Mouse (Mus musculus): ENCODE measurements around the gene Dynlt1a. TPM values are rescaled to one million over a fixed set of nuclear protein-coding genes. Genes with fewer than 3 reads are reported as not detected.
A peak's percentile ranks its signal among the peaks of the same experiment; 100 is the strongest.
"Not testable (repeated sequence)": the region's sequence is repeated elsewhere in the genome, so short reads cannot be mapped to it uniquely, and the experiment has no call there.

The Dynlt1a gene
- total RNA-seq (2021), result under 1 TPM; 0.87 to 0.99 TPM
- long read RNA-seq, experiment 1, partial matches to known transcripts, result 0 of 4 reads
- long read RNA-seq, experiment 1, other reads (novel, unspliced or antisense), result 2 of 4 reads
- long read RNA-seq, experiment 2, partial matches to known transcripts, result 0 of 2 reads
- long read RNA-seq, experiment 2, other reads (novel, unspliced or antisense), result 1 of 2 reads

GRCm38 (mm10) chr17:6317339-6317985, at the start of gene Dynlt1a:
Gene Dynlt1a, minus strand, starts transcription at chr17:6317500.
- peak; percentile 96 to 98 for DNase-seq

DNA sequence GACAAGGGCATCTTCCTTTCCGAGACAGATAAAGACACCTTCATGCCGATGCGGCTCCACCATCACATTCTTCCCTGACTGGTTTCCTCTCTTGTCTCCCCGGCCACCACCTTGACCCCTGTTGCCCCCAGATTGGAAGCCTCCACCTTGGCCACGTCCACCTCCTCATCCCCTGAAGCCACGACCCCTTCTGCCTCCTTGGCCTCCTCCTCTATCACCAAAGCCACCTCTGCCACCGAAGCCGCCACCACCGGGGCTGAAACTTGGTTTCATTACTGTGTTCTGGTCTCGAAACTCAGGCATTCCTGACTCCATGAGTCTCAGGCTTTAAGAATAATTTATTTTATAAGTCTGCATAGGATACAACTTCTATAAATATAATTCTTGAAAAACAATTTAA, 38.0 kb upstream of the Dynlt1a start:
- DNase-seq, result not testable (repeated sequence)

DNA sequence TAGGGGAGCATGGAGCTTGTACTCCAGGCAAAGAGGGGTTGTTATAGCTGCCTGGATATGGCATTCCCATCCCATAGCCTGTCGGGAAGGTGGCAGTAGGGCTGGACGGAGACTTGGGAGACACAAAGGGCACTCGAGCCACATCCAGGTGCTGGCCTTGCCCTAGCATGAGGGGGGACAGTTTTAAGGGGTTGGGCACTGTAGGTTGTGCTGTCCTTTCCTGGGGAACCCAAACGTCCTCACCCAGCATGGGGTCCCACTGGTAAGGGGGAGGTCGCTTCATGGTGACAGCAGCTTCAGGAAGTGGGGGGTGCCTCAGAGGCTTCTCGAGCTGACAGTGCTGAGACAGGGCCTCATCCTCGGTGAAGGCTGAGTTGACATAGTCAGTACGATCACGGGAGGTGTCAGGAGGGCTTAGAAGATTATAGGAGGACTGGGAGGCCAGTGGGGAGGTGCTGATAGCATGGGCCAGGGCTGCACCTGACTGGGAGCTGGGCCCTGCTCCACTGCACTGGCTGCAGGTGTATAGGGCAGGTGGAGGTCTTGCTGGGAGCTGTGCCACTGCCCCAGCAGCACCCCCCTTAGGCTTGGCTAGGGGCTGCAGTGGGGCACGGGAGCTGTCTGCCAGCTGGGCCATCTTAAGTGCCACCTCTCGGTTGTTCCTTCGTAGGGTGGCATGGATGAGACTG, 25.4 kb upstream of the Dynlt1a start:
- not testable (repeated sequence) for DNase-seq

- not testable (repeated sequence) for DNase-seq
Observed at GRCm38 (mm10) chr17:6328997-6329396, 11.7 kb upstream of the Dynlt1a start.

DNA sequence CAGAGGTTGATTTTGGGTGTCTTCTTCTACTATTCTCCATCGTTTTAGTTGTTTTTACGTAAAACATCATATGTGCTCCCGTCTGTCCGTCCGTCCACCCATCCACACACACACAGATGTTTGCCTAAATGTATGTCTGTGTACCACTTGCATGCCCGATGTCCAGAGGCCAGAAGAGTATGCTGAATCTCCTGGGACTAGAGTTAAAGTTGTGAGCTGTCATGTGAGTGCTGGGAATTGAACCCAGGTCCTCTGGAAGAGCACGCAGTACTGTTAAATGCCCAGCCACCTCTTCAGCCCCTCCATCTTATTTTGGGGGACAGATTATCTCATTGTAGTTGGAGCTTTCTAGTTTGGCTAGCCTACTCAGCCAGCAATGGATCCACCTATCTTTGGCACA, 10.3 kb upstream of the Dynlt1a start:
- not testable (repeated sequence) for DNase-seq

- not testable (repeated sequence) for DNase-seq
Observed at GRCm38 (mm10) chr17:6325543-6325942, 8.2 kb upstream of the Dynlt1a start.

DNA sequence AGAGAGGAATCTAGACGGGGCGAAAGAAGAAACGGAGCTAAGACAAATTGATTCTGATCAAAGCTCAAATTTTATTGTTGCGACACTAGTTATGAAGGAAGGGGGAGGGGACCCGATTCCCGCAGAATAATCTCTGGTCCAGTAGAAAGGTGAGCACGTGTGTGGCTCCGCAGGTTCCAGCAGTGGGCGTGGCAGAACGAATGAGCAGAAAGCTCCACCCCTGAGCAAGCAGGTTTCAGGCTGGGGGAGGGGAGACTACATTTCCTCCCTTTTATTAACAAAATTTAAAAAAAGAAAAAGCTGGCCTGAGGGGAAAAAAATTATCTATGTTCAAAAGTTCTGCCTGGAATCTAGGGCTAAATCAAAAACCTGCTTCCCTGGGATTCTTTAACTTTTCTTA, 7.7 kb upstream of the Dynlt1a start:
- not testable (repeated sequence) for DNase-seq

DNA sequence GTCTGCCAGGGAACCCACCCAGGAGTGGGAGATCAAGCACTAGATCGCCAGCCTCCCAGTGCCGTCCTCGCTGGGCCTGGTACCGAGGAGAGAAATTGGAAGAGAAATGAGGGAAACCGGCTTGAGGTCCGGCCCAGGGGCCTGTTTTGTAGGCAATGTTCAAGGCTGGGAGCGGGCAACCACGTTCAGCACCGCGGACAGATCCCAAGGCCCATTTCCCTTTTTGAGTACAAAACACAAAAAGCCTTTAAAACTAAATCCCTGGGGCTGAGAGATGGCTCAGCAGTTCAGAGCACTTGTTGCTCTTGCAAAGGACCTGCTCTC, 4.4 kb upstream of the Dynlt1a start:
- DNase-seq, result not testable (repeated sequence)

DNA sequence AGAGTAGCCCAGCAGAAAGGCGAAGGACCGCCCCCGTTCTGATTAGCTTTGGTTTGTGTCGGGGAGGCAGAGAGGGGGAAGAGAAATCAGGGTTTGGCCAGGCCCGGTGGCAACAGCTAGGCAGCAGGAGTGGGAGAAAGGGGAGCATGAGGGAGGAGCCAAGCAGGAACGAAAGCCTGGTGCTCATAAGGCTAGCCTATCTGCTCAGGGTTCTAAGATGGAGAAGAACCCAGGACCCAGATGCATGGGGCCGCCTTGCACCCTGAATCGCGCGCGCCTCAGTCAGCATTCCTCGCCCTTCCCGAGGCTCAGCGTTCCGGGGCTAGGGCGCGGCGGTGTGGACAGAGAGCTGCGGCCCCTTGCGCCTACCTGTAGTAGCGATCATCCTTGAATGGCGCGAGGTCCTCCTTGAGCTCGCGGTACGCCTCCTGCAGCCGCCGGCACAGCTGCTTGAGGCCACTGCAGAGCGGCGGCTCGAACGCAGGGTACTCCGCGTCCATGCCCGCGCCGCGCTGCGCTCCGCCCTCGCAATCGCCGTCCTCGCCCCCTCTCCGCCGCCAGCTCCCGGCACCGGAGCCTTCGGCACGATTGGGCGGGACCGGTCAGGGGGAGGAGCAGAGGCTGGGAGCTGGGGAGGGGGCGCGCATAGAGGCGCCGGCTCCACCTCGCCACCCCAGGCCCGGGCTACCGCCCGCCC, 3.9 kb upstream of the Dynlt1a start:
- not testable (repeated sequence) for DNase-seq

- peak; percentile 58 to 72 for DNase-seq
Observed at GRCm38 (mm10) chr17:6316379-6317126, 747 bp downstream of the Dynlt1a start.

DNA sequence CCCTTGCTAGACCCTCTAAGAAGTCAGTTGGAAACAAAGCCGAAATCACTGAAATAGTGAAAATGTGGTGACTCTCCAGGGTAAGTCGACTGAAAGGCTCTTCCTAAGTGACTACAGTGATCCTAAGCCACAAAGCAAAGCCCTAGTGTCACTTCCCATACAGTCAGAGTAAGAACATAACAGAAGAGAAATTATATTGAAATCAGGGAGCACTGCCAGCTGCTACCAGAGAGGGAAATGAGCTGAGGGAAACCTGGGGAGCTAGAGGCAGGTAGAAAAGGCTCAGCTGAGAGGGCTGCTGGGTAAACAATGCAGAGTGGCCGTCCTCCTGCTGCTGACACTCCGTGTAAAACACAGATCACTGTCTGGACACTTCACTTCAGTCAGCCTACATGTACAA, 1.6 kb downstream of the Dynlt1a start:
- peak in 1 of 2 experiments; percentile 42 for DNase-seq

GRCm38 (mm10) chr17:6314493-6314892, 2.8 kb downstream of the Dynlt1a start:
- DNase-seq, result peak in 1 of 2 experiments; percentile 15

DNA sequence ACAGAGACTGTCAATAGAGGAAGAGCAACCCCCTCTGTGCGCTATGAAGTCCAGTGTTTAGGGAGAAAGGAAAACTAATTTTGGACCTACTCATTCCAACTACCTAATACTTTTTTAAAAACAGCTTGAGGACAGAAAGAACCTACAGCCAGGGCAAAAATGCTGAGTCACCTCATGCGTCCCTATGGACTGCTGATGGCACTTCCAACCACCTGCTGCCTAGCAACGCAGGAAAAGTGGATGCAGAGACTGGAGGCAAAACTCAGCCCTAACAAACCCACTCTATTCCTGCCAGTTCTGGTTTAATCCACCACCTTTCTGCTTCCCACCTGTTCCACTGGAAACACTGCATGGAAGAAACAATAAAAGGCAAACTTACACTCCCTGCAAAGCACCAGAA, 4.5 kb downstream of the Dynlt1a start:
- DNase-seq, result not testable (repeated sequence)

GRCm38 (mm10) chr17:6311716-6312115, 5.6 kb downstream of the Dynlt1a start:
- not testable (repeated sequence) for DNase-seq

DNA sequence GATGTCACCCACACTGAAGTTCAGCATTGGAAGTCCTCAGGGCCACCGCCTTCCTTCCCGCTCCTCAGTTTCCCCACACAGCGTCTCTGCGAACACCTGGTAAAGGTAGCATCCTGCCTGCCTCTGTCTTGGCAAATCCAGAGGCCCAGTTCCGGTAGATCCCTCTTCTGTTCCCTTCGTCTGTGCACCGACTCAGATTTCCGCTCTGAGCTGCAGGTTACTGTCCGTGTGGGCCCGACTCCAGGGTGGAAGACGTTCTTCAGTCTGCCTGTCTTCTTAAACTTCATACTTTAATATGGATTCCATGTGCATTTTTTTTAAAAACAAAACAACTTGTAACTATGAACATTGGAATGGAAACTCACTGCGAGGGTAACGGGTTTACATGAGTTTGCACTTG, 10.8 kb downstream of the Dynlt1a start:
- not testable (repeated sequence) for DNase-seq

- not testable (repeated sequence) for DNase-seq
Observed at GRCm38 (mm10) chr17:6305656-6306270, 11.5 kb downstream of the Dynlt1a start.

DNA sequence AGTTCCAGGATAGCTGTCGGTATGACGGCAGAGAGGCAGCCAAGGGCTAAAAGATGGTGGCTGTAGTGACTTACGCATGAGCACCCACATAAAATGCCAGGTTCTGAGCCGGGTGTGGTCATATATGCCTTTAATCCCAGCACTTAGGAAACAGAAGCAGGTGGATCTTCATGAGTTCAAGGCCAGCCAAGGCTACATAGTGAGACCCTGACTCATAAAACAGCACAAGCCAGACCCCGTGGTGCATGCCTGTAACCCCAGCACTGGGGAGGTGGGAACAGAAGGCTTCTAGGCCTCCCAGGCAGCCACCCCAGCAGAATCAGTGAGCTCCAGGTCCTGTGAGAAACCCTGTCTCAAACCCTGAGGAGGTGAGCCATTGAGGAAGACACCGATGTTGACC, 12.4 kb downstream of the Dynlt1a start:
- DNase-seq, result not testable (repeated sequence)

DNA sequence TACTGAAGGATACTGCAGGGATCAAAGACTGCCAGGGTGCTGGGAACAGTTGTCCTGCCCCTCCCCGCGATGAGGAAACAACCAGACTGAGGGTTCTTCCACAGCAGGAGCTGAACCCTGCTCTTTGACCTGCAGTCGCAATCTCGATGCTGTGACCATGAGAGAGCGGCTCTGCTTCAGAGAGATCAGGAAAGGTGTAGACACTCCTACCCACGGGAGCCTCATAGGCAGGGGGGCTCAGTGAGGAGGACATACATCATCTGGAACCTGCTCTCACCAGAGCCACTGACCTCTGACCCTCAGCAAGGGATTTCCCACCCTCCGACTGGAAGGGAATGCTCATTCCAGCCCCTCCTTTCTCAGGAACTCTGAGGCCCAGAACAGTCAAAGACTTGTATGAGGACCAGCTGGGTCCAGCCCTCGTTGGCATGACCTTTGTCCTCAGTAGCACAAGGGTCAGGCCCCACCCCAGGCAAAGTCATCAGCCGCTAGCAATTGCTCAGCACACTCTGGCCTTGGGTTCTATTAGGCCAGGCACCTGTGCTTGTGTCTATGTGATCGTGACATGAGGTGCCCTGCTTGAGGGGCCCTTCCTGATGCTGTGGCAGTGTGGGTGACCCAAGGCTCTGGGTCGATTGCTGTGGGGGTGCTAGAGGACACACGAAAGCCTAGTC, 17.0 kb downstream of the Dynlt1a start:
- DNase-seq, result not testable (repeated sequence)

DNA sequence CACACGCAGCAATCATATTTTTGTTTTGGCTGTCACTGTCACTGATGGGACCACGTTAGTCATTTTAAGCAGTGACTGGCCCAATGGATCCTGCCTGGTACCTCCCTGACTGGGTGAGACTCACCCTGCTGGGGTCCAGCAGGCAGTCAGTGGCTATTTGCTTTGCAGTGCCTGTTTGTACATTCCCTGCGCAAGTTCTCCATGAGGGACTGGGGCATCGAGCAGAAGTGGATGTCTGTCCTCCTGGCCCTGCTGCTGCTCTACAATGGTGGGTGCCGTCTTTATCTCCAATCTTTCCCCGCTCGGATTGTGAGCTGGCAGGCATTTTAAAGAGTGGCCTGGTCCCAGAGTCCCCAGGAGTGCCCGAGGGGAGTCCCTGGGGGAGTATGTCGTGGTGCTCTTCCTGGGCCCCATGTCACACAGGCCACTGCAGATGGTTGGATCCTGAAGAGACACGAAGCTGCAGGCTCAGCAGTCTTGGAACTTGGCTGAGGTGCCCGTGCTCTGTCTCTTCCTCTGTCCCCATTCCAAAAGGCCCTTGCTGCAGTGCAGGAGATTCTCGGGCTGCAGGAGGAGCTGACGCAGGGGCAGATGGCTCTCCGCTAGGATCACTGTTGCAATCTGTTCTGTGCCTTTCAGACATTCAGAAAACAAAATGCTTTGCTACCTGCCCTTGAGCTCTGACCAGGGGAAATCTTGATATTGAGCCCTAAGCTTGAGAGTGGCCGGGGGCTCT, 20.1 kb downstream of the Dynlt1a start:
- DNase-seq, result not testable (repeated sequence)

GRCm38 (mm10) chr17:6293882-6294281, 23.4 kb downstream of the Dynlt1a start:
- DNase-seq, result not testable (repeated sequence)
